Comparison of ENCODE assay signal across 8 mouse cellular contexts in genomic region chr7:139212754-139213745, GRCm38 (mm10). TPM values are rescaled to one million over a fixed set of nuclear protein-coding genes. Genes with fewer than 3 reads are reported as not detected.
DNase-seq lines count a peak whose midpoint lies in the region; ATAC-seq and TF ChIP-seq lines count a peak whose summit lies in the region.

Gene Lrrc27, plus strand, starts transcription at chr7:139212988.
Gene Stk32c, minus strand, starts transcription at chr7:139213307.

- peak within 1 kb of the TSS; percentile 61 for H3K27ac ChIP-seq in MEL (ENCODE audit: control insufficient read depth, low read depth, low read length)
- peak within 1 kb of the TSS; percentile 73 for H3K27ac ChIP-seq in cerebellum, adult 2 months (ENCODE audit: insufficient read depth, low read length)
- peak within 1 kb of the TSS; percentile 66 for H3K27ac ChIP-seq in forebrain, postnatal 0 days (ENCODE audit: low read depth, low read length)
- peak within 1 kb of the TSS; percentile 73 for H3K27ac ChIP-seq in lung, embryonic 15.5 days

- H3K4me3 ChIP-seq in MEL (ENCODE audit: control insufficient read depth in 1 of 2, insufficient read depth in 1 of 2, low read depth in 2 of 2, low read length in 2 of 2), result peak within 1 kb of the TSS; percentile 84 to 88
- H3K4me3 ChIP-seq in cerebellum, adult 2 months (replicated peaks; ENCODE audit: insufficient read depth, low read depth, low read length), result peak within 1 kb of the TSS; percentile 81
- H3K4me3 ChIP-seq in forebrain, postnatal 0 days (ENCODE audit: low read depth, low read length), result peak within 1 kb of the TSS; percentile 45
- H3K4me3 ChIP-seq in lung, embryonic 15.5 days, result peak within 1 kb of the TSS; percentile 65

- TF ChIP-seq POLR2A in MEL (IDR thresholded peaks at IDR 0.05; ENCODE audit: control insufficient read depth in 1 of 2, insufficient read depth in 1 of 2, low read depth in 1 of 2, low read length in 2 of 2, poor library complexity in 1 of 2), result peak; percentile 58 to 82
- peak; percentile 80; the same call in 1 of the 2 replicates for TF ChIP-seq POLR2A in cerebellum, adult 2 months (IDR thresholded peaks at IDR 0.05; ENCODE audit: borderline replicate concordance, insufficient read depth, low read length)

- no peak for TF ChIP-seq RAD21 in MEL (IDR thresholded peaks at IDR 0.05; ENCODE audit: low read depth, low read length)

- peaks cover 0 to 9% of the 10 kb centered on the region in 2 experiments; a peak in 2 of 4 replicates for H3K4me1 ChIP-seq in MEL (ENCODE audit: control insufficient read depth in 1 of 2, insufficient read depth in 2 of 2, low read length in 2 of 2)
- no peaks in the 10 kb centered on the region for H3K4me1 ChIP-seq in cerebellum, adult 2 months (ENCODE audit: control insufficient read depth, insufficient read depth, low read length)
- H3K4me1 ChIP-seq in forebrain, postnatal 0 days (ENCODE audit: insufficient read depth), result peaks cover 4% of the 10 kb centered on the region
- peaks cover 13% of the 10 kb centered on the region for H3K4me1 ChIP-seq in lung, embryonic 15.5 days

- H3K36me3 ChIP-seq in MEL (ENCODE audit: control insufficient read depth in 1 of 2, insufficient read depth in 2 of 2, low read length in 2 of 2), result peaks cover 0 to 5% of the 10 kb centered on the region in 2 experiments; a peak in 2 of 4 replicates
- no peaks in the 10 kb centered on the region for H3K36me3 ChIP-seq in forebrain, postnatal 0 days (ENCODE audit: insufficient read depth)
- H3K36me3 ChIP-seq in lung, embryonic 15.5 days, result no peaks in the 10 kb centered on the region

- TF ChIP-seq CTCF in MEL (IDR thresholded peaks at IDR 0.05 in 2 of 3, conservative IDR thresholded peaks at IDR 0.05 in 1 of 3; ENCODE audit: control insufficient read depth in 1 of 3, insufficient read depth in 1 of 3, low read depth in 2 of 3, low read length in 3 of 3, poor library complexity in 1 of 3, severe bottlenecking in 1 of 3), result no peak
- TF ChIP-seq CTCF in cerebellum, adult 2 months (IDR thresholded peaks at IDR 0.05; ENCODE audit: borderline replicate concordance, insufficient read depth, low read depth, low read length), result no peak
- TF ChIP-seq CTCF in forebrain, postnatal 0 days (IDR thresholded peaks at IDR 0.05; ENCODE audit: low read depth), result peak; percentile 46

- peak; percentile 99 for ATAC-seq in forebrain, postnatal 0 days
- peak; percentile 98 for ATAC-seq in lung, embryonic 15.5 days (ENCODE audit: borderline replicate concordance, extremely low read depth, low FRiP score, low TSS enrichment)

- no peaks in the 10 kb centered on the region; the same call in 1 of the 2 replicates for H3K79me2 ChIP-seq in MEL (ENCODE audit: control insufficient read depth, insufficient read depth, low read length, poor library complexity)

- H3K9ac ChIP-seq in MEL (ENCODE audit: control insufficient read depth, low read depth, low read length, poor library complexity, severe bottlenecking), result peak within 1 kb of the TSS; percentile 94
- H3K9ac ChIP-seq in forebrain, postnatal 0 days, result peak within 1 kb of the TSS; percentile 55
- peak within 1 kb of the TSS; percentile 64 for H3K9ac ChIP-seq in lung, embryonic 15.5 days

- DNase-seq in MEL (ENCODE audit: low read depth, low spot score), result peak; percentile 99
- DNase-seq in cerebellum, adult 2 months, result peak; percentile 99
- peak; percentile 99 for DNase-seq in forebrain, postnatal 0 days
- DNase-seq in heart, postnatal 4 days, result peak; percentile 98
- peak; percentile 98 to 99 for DNase-seq in layer of hippocampus, adult 8-10 months (ENCODE audit: low spot score in 2 of 2)
- DNase-seq in ovary, adult 18-20 months (ENCODE audit: low spot score), result peak; percentile 98
- DNase-seq in thymus, postnatal 0 days (ENCODE audit: low spot score), result peak; percentile 99

- H3K4me2 ChIP-seq in forebrain, postnatal 0 days (ENCODE audit: low read depth), result peak within 1 kb of the TSS; percentile 51
- peak within 1 kb of the TSS; percentile 73 for H3K4me2 ChIP-seq in lung, embryonic 15.5 days

- TF ChIP-seq EP300 in MEL (IDR thresholded peaks at IDR 0.05; ENCODE audit: low read depth in 1 of 2, low read length in 2 of 2), result no peak

- 2% methylated on average over 53 of the region's 53 CpGs for WGBS in cerebellum, adult 2 months
- WGBS in forebrain, postnatal 0 days, result 3% methylated on average over 53 of the region's 53 CpGs
- WGBS in lung, embryonic 15.5 days, result 2% methylated on average over 53 of the region's 53 CpGs

- H3K27me3 ChIP-seq in MEL (ENCODE audit: control insufficient read depth in 1 of 2, insufficient read depth in 2 of 2, low read length in 2 of 2), result no peaks in the 10 kb centered on the region
- H3K27me3 ChIP-seq in cerebellum, adult 2 months (ENCODE audit: control insufficient read depth, insufficient read depth, low read length), result no peaks in the 10 kb centered on the region
- H3K27me3 ChIP-seq in forebrain, postnatal 0 days (ENCODE audit: insufficient read depth, low read length), result no peaks in the 10 kb centered on the region
- H3K27me3 ChIP-seq in lung, embryonic 15.5 days, result no peaks in the 10 kb centered on the region

- no peaks in the 10 kb centered on the region for H3K9me3 ChIP-seq in MEL (replicated peaks; ENCODE audit: insufficient read depth, low read length)
- H3K9me3 ChIP-seq in forebrain, postnatal 0 days (ENCODE audit: low read length), result no peaks in the 10 kb centered on the region
- H3K9me3 ChIP-seq in lung, embryonic 15.5 days, result no peaks in the 10 kb centered on the region

TF ChIP-seq in MEL, 35 proteins besides CTCF, POLR2A, EP300 and RAD21 (continues in another document):
- TF ChIP-seq USF1 (IDR thresholded peaks at IDR 0.05; ENCODE audit: low read depth, low read length) (0 out of 2 replicates have a peak, but pooled peaks have one; percentile 13), SMC3 (IDR thresholded peaks at IDR 0.05; ENCODE audit: low read depth, low read length) (no peak), TBP (IDR thresholded peaks at IDR 0.05; ENCODE audit: low read depth, low read length) (no peak; the same call in none of the 2 replicates), E2F4 (IDR thresholded peaks at IDR 0.05; ENCODE audit: borderline replicate concordance, low read depth, low read length) (no peak), KAT2A (conservative IDR thresholded peaks at IDR 0.05; ENCODE audit: low read depth, low read length) (no peak; the same call in 1 of the 2 replicates), NELFE (IDR thresholded peaks at IDR 0.05; ENCODE audit: low read depth, low read length) (peak; percentile 79), MXI1 (IDR thresholded peaks at IDR 0.05; ENCODE audit: low read depth, low read length) (peak; percentile 89), BHLHE40 (IDR thresholded peaks at IDR 0.05; ENCODE audit: borderline replicate concordance, low read depth, low read length) (no peak), POLR2AphosphoS5 (IDR thresholded peaks at IDR 0.05; ENCODE audit: borderline replicate concordance, low read depth, low read length) (no peak), CHD1 (IDR thresholded peaks at IDR 0.05; ENCODE audit: low read depth, low read length) (no peak), USF2 (IDR thresholded peaks at IDR 0.05; ENCODE audit: borderline replicate concordance in 1 of 2, insufficient read depth in 1 of 2, low read depth in 1 of 2, low read length in 2 of 2) (no peak), TAL1 (IDR thresholded peaks at IDR 0.05; ENCODE audit: low read length) (no peak), SIN3A (IDR thresholded peaks at IDR 0.05; ENCODE audit: low read length) (peak; percentile 95), CHD2 (IDR thresholded peaks at IDR 0.05; ENCODE audit: low read length) (no peak), ZNF384 (IDR thresholded peaks at IDR 0.05; ENCODE audit: low read depth, low read length) (no peak), RCOR1 (IDR thresholded peaks at IDR 0.05; ENCODE audit: low read depth, low read length) (no peak), ZMIZ1 (IDR thresholded peaks at IDR 0.05; ENCODE audit: low read depth, low read length) (peak; percentile 51; the same call in 1 of the 2 replicates), MAZ (IDR thresholded peaks at IDR 0.05; ENCODE audit: low read depth, low read length) (peak; percentile 42; the same call in 1 of the 2 replicates), ZC3H11A (IDR thresholded peaks at IDR 0.05; ENCODE audit: low read depth, low read length) (no peak), GATA1 (IDR thresholded peaks at IDR 0.05; ENCODE audit: low read depth, low read length) (no peak), MAFK (IDR thresholded peaks at IDR 0.05; ENCODE audit: borderline replicate concordance, low read depth, low read length) (no peak), ZKSCAN1 (IDR thresholded peaks at IDR 0.05; ENCODE audit: low read depth, low read length) (no peak), TCF12 (IDR thresholded peaks at IDR 0.05; ENCODE audit: low read depth, low read length) (peak; percentile 46), HCFC1 (IDR thresholded peaks at IDR 0.05; ENCODE audit: low read depth, low read length) (peak; percentile 87)

RNA-seq across cellular contexts. Expression of gene Lrrc27, which starts in this region (rescaled TPM):
- 0.54 and 1.0 TPM in 2 replicates for total RNA-seq in MEL (2012; rRNA removed)
- polyA plus RNA-seq in MEL (2012; ENCODE audit: insufficient read depth in 1 of 2, insufficient read length in 2 of 2, low read depth in 1 of 2, low replicate concordance in 2 of 2, missing spikeins in 1 of 2), result 1 to 10 TPM in 1 of 2 experiments, not detected in 1; 1.3 TPM
- polyA plus RNA-seq in cerebellum, adult 2 months (2012; rRNA removed), result 12.2 and 14.3 TPM in 2 replicates
- total RNA-seq in forebrain, postnatal 0 days (2014; rRNA removed), result 2.5 and 8.1 TPM in 2 replicates
- polyA plus RNA-seq in forebrain, postnatal 0 days (2015; fragmentation: Nextera tagmentation; extraction: Ambion mirVana), result 4.2 and 5.1 TPM in 2 replicates
- 1 to 10 TPM; 3.4 to 5.0 TPM for total RNA-seq in heart, postnatal 4 days (2021)
- total RNA-seq in layer of hippocampus, adult 8-10 months (2022), result 1 to 10 TPM; 4.6 to 7.3 (median 6.5) TPM
- 2.6 and 3.1 TPM in 2 replicates for polyA plus RNA-seq in lung, embryonic 15.5 days (2015; fragmentation: Nextera tagmentation; extraction: Ambion mirVana)
- polyA plus RNA-seq in thymus, postnatal 0 days (2015; fragmentation: Nextera tagmentation; extraction: Ambion mirVana), result 1.9 and 2.4 TPM in 2 replicates

RNA-seq across cellular contexts. Expression of gene Stk32c, which starts in this region (rescaled TPM):
- total RNA-seq in MEL (2012; rRNA removed), result 0.07 TPM in 1 of 2 replicates, not detected in the other
- under 1 TPM in 1 of 2 experiments, not detected in 1; 0.21 TPM for polyA plus RNA-seq in MEL (2012; ENCODE audit: insufficient read depth in 1 of 2, insufficient read length in 2 of 2, low read depth in 1 of 2, low replicate concordance in 2 of 2, missing spikeins in 1 of 2)
- 17.4 and 22.6 TPM in 2 replicates for polyA plus RNA-seq in cerebellum, adult 2 months (2012; rRNA removed)
- total RNA-seq in forebrain, postnatal 0 days (2014; rRNA removed), result 26.3 and 30.7 TPM in 2 replicates
- polyA plus RNA-seq in forebrain, postnatal 0 days (2015; fragmentation: Nextera tagmentation; extraction: Ambion mirVana), result 1.7 and 2.8 TPM in 2 replicates
- total RNA-seq in heart, postnatal 4 days (2021), result 1 to 10 TPM; 3.3 to 3.4 TPM
- total RNA-seq in layer of hippocampus, adult 8-10 months (2022), result 10 to 100 TPM; 81.3 to 94.0 (median 88.8) TPM
- polyA plus RNA-seq in lung, embryonic 15.5 days (2015; fragmentation: Nextera tagmentation; extraction: Ambion mirVana), result 0.22 TPM in 1 of 2 replicates, not detected in the other
- not detected in 2 replicates for polyA plus RNA-seq in thymus, postnatal 0 days (2015; fragmentation: Nextera tagmentation; extraction: Ambion mirVana)

Comparison
In these comparisons a context has a peak if more than half of its experiments do, and no peak if none do; other contexts are left out.
1. Peak in every context shown above with its lines: DNase-seq, ATAC-seq, H3K4me3 ChIP-seq and H3K27ac ChIP-seq.